Mouse (Mus musculus) brain, embryonic 14.5 days (tissue): ENCODE results near the gene Gm20695.

Experiments
- CTCF ChIP-seq: fragments of 200-500 bp; IDR thresholded peaks from 2 replicates; pipeline ENCODE4 v1.5.1; 2012; ENCODE audit warnings: inconsistent platforms, mild to moderate bottlenecking, moderate library complexity, borderline replicate concordance; ENCODE audit not compliant: insufficient read depth, insufficient read length; ENCODE audit errors: extremely low read depth
- POLR2A ChIP-seq: fragments of 200-500 bp; IDR thresholded peaks from 2 replicates; pipeline ENCODE4 v1.6.1; 2012; ENCODE audit warnings: mild to moderate bottlenecking, inconsistent platforms, borderline replicate concordance; ENCODE audit not compliant: poor library complexity, insufficient read depth, insufficient read length, severe bottlenecking; ENCODE audit errors: extremely low read depth

DNA sequence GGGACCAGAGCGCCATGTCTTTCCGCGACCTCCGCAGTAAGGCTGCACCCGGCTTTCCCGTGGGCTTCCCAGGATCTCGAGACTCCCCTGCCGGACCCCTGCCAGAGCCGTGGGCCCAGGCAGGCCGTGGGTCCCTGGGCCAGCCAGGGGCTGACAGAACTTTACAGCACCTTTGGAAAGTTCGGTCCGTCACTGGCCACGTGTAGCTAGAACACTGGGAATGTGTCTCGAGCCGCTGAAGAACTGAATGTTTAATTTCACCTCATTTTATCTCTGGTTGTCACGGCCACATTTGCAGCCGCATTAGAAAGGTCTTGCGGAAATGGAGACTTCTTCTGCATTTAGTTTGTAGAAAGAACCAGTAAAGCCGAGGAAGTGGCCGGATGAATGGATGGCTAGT, 24.7 kb downstream of the Gm20695 start:
- TF ChIP-seq CTCF (no peak), POLR2A (0 out of 2 replicates have a peak, but pooled peaks have one; percentile 5)
